Mouse (Mus musculus) forebrain, embryonic 10.5 days (tissue): ENCODE results near the gene Mat2b. TPM values are rescaled to one million over a fixed set of nuclear protein-coding genes. Genes with fewer than 3 reads are reported as not detected.

Source experiments
- DNase-seq: peaks from one replicate; pipeline ENCODE4 v3.0.0-alpha.2; 2017; ENCODE audit warnings: low spot score; ENCODE audit errors: extremely low spot score
- H3K27ac ChIP-seq: fragments of 300-500 bp; sonication (generic); 2 replicates; pipeline ENCODE4 v1.5.1; 2016; ENCODE audit warnings: mild to moderate bottlenecking
- H3K27me3 ChIP-seq: fragments of 300-500 bp; sonication (generic); 2 replicates; pipeline ENCODE4 v1.6.1; 2016; ENCODE audit warnings: mild to moderate bottlenecking; ENCODE audit not compliant: poor library complexity, severe bottlenecking
- H3K36me3 ChIP-seq: fragments of 300-500 bp; sonication (generic); replicated peaks from 2 replicates; pipeline ENCODE4 v1.6.1; 2016; ENCODE audit warnings: mild to moderate bottlenecking, moderate library complexity
- H3K4me1 ChIP-seq: fragments of 300-500 bp; sonication (generic); 2 replicates; pipeline ENCODE4 v1.6.1; 2016
- H3K4me3 ChIP-seq: fragments of 300-500 bp; sonication (generic); 2 replicates; pipeline ENCODE4 v1.5.1; 2016; ENCODE audit warnings: mild to moderate bottlenecking, moderate library complexity
- H3K9me3 ChIP-seq: fragments of 300-500 bp; sonication (generic); 2 replicates; pipeline ENCODE4 v1.6.1; 2016; ENCODE audit warnings: mild to moderate bottlenecking, moderate library complexity
- WGBS: fragments of 180-500 bp; shearing (Covaris S2); methylation state at CpG from one replicate; pipeline ENCODE4 v1.1.7; 2016; 5-methylcytosine and 5-hydroxymethylcytosine counted together
- polyA plus RNA-seq: library from polyadenylated mRNA; unstranded; fragments of >200 nt; fragmentation: Nextera tagmentation; extraction: Ambion mirVana; gene quantifications from 2 replicates; pipeline ENCODE4 v1.2.1, GENCODE M21; 2016

Gene Mat2b
- polyA plus RNA-seq, 1 experiment from 2014 or later: 96.1 TPM

- H3K27me3 ChIP-seq: no peaks in the 10 kb centered on the region
- peak; percentile 52 for DNase-seq
- WGBS: under 1% methylated on average over 16 of the region's 16 CpGs
- H3K27ac ChIP-seq: peak overlapping the region; percentile 98
- H3K9me3 ChIP-seq: no peaks in the 10 kb centered on the region
- H3K4me3 ChIP-seq: peak overlapping the region; percentile 82
- peaks cover 32% of the 10 kb centered on the region for H3K4me1 ChIP-seq
- H3K36me3 ChIP-seq: no peaks in the 10 kb centered on the region
These were observed 1.5 kb downstream of the Mat2b start for GRCm38 (mm10) chr11:40693366-40693951.

GRCm38 (mm10) chr11:40692511-40693365 is 2.3 kb downstream of the Mat2b start:
- H3K27ac ChIP-seq: peak overlapping the region; percentile 98
- H3K4me1 ChIP-seq: peaks cover 32% of the 10 kb centered on the region
- peak; percentile 93 for DNase-seq
- H3K36me3 ChIP-seq: peaks cover 7% of the 10 kb centered on the region
- H3K27me3 ChIP-seq: no peaks in the 10 kb centered on the region
- H3K9me3 ChIP-seq: no peaks in the 10 kb centered on the region
- H3K4me3 ChIP-seq: peak overlapping the region; percentile 82
- under 1% methylated on average over 36 of the region's 36 CpGs for WGBS

GRCm38 (mm10) chr11:40692101-40692509 is 2.9 kb downstream of the Mat2b start:
- no peaks in the 10 kb centered on the region for H3K27me3 ChIP-seq
- H3K4me1 ChIP-seq: peaks cover 32% of the 10 kb centered on the region
- peak overlapping the region; percentile 98 for H3K27ac ChIP-seq
- H3K9me3 ChIP-seq: no peaks in the 10 kb centered on the region
- peak overlapping the region; percentile 82 for H3K4me3 ChIP-seq
- DNase-seq: no peak
- WGBS: under 1% methylated on average over 28 of the region's 28 CpGs
- peaks cover 13% of the 10 kb centered on the region for H3K36me3 ChIP-seq

- H3K27ac ChIP-seq: no peak overlapping the region
- peaks cover 32% of the 10 kb centered on the region for H3K4me1 ChIP-seq
- no peaks in the 10 kb centered on the region for H3K27me3 ChIP-seq
- H3K4me3 ChIP-seq: peak overlapping the region; percentile 82
- DNase-seq: no peak
- 87% methylated on average over 5 of the region's 5 CpGs for WGBS
- no peaks in the 10 kb centered on the region for H3K9me3 ChIP-seq
- H3K36me3 ChIP-seq: peaks cover 28% of the 10 kb centered on the region
These were observed 4.4 kb downstream of the Mat2b start for GRCm38 (mm10) chr11:40690444-40691127.

GRCm38 (mm10) chr11:40683295-40683694 is 11.7 kb downstream of the Mat2b start:
- H3K4me3 ChIP-seq: no peak overlapping the region
- 70% methylated on average over 3 of the region's 3 CpGs for WGBS
- no peaks in the 10 kb centered on the region for H3K4me1 ChIP-seq
- H3K9me3 ChIP-seq: no peaks in the 10 kb centered on the region
- no peak for DNase-seq
- H3K27me3 ChIP-seq: no peaks in the 10 kb centered on the region
- no peak overlapping the region for H3K27ac ChIP-seq
- H3K36me3 ChIP-seq: peaks cover 98% of the 10 kb centered on the region

GRCm38 (mm10) chr11:40682456-40682855 is 12.5 kb downstream of the Mat2b start:
- Histone ChIP-seq H3K36me3 (peaks cover 98% of the 10 kb centered on the region), H3K9me3 (no peaks in the 10 kb centered on the region; the same call in 1 of the 2 replicates), H3K4me3 (no peak overlapping the region), H3K27me3 (no peaks in the 10 kb centered on the region), H3K27ac (no peak overlapping the region), H3K4me1 (no peaks in the 10 kb centered on the region)
- WGBS: 95% methylated on average over 3 of the region's 3 CpGs
- DNase-seq: no peak

- Histone ChIP-seq H3K4me3 (no peak overlapping the region), H3K27me3 (no peaks in the 10 kb centered on the region), H3K27ac (no peak overlapping the region), H3K4me1 (no peaks in the 10 kb centered on the region), H3K9me3 (peaks cover 4% of the 10 kb centered on the region; the same call in 1 of the 2 replicates), H3K36me3 (peaks cover 59% of the 10 kb centered on the region)
- no peak for DNase-seq
- 93% methylated on average over 1 of the region's 1 CpGs for WGBS
These were observed 17.8 kb downstream of the Mat2b start for GRCm38 (mm10) chr11:40677169-40677568.

GRCm38 (mm10) chr11:40675014-40675730 is 19.8 kb downstream of the Mat2b start:
- DNase-seq: no peak
- WGBS: 91% methylated on average over 4 of the region's 4 CpGs
- H3K4me3 ChIP-seq: no peak overlapping the region

GRCm38 (mm10) chr11:40649726-40650445 is 45.1 kb downstream of the Mat2b start:
- Histone ChIP-seq H3K36me3 (no peaks in the 10 kb centered on the region), H3K27me3 (no peaks in the 10 kb centered on the region), H3K4me3 (no peak overlapping the region), H3K9me3 (no peaks in the 10 kb centered on the region), H3K4me1 (no peaks in the 10 kb centered on the region), H3K27ac (no peak overlapping the region)
- DNase-seq: no peak
- WGBS: 94% methylated on average over 8 of the region's 8 CpGs

More at GRCm38 (mm10) chr11:40675014-40675730, 19.8 kb downstream of the Mat2b start:
- Histone ChIP-seq H3K27ac (no peak overlapping the region), H3K36me3 (peaks cover 40% of the 10 kb centered on the region), H3K9me3 (peaks cover 4% of the 10 kb centered on the region; the same call in 1 of the 2 replicates), H3K4me1 (no peaks in the 10 kb centered on the region), H3K27me3 (no peaks in the 10 kb centered on the region)

- Histone ChIP-seq H3K9me3 (no peaks in the 10 kb centered on the region), H3K4me3 (no peak overlapping the region), H3K4me1 (no peaks in the 10 kb centered on the region), H3K36me3 (no peaks in the 10 kb centered on the region), H3K27ac (no peak overlapping the region), H3K27me3 (no peaks in the 10 kb centered on the region)
- WGBS: 76% methylated on average over 2 of the region's 2 CpGs
- no peak for DNase-seq
These were observed 47.8 kb downstream of the Mat2b start for GRCm38 (mm10) chr11:40647246-40647645.
